ENCODE assay signal across 21 mouse cellular contexts in the genomic region with DNA sequence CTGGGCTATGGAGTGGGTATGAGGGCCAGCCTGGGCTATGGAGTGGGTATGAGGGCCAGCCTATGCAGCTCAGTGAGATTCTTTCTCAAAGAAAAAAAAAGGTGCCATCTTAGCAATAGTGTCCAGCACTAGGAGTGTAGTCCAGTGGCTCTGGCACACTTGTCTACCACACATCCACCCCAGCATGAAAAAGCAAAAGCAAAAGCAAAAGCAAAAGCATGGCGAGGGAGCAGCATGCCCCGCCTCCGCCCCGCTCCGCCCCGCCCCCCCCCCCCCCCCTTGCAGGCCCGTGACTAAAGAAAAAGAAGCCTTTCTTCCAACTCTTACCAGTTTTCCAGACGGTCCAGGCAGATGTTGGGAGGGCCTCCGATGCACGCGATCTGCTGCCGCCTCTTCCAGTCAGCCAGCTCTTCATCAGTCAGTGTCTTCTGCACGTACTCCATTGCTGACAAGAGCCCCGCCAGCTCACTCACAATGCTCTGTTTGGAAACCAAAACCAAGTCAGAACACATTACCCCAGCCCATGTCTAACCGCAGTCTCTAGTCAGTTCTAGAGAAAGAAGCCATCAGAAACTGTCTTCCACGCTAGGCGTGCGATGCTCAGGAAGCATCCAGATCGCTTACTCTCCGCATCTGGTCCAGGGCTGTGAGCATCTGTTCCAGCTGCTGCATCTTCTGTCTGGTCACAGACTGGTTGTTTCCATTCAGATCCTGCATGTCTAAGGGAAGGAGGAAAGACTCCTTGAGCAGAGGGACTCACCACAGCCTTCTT. TPM values are rescaled to one million over a fixed set of nuclear protein-coding genes. Genes with fewer than 3 reads are reported as not detected.
DNase-seq lines count a peak whose midpoint lies in the region; ATAC-seq and TF ChIP-seq lines count a peak whose summit lies in the region.
"Had no signal": no experiment of that assay in that cellular context is flagged by ENCODE, and none has a peak within 500 bp of the region (broad histone marks: within the 10 kb centered on the region; RNA-seq: fewer than 3 reads in every experiment).

No protein-coding gene starts in this region.

- 64% methylated on average over 19 of the region's 20 CpGs for WGBS in embryonic facial prominence, embryonic 15.5 days
- WGBS in embryonic facial prominence, embryonic 10.5 days: 69% methylated on average over 19 of the region's 20 CpGs
- 73% methylated on average over 20 of the region's 20 CpGs for WGBS in bone marrow, adult 2 months
- WGBS in forebrain, embryonic 15.5 days: 81% methylated on average over 14 of the region's 20 CpGs

- no peak overlapping the region for H3K4me2 ChIP-seq in embryonic facial prominence, embryonic 15.5 days (replicated peaks)
- no peak overlapping the region for H3K4me2 ChIP-seq in forebrain, embryonic 15.5 days (replicated peaks)
- H3K4me2 ChIP-seq: heart, embryonic 15.5 days; hindbrain, embryonic 12.5 days; limb, embryonic 12.5 days had no signal

- H3K27ac ChIP-seq in embryonic facial prominence, embryonic 15.5 days (replicated peaks): peak overlapping the region; percentile 22; the same call in 1 of the 2 replicates
- H3K27ac ChIP-seq in embryonic facial prominence, embryonic 10.5 days (replicated peaks): no peak overlapping the region
- no peak overlapping the region for H3K27ac ChIP-seq in bone marrow, adult 2 months (ENCODE audit: control insufficient read depth, insufficient read depth, low read depth, low read length, poor library complexity)
- H3K27ac ChIP-seq in forebrain, embryonic 15.5 days (replicated peaks): no peak overlapping the region
- H3K27ac ChIP-seq in layer of hippocampus, adult 2 months: no peak overlapping the region
- H3K27ac ChIP-seq: heart, embryonic 15.5 days; hindbrain, embryonic 12.5 days; kidney, postnatal 0 days; left cerebral cortex, adult 2 months; limb, embryonic 12.5 days; liver, embryonic 14.5 days had no signal

- H3K4me1 ChIP-seq in embryonic facial prominence, embryonic 15.5 days: 0 out of 2 replicates have a peak, but pooled peaks cover 4% of the 10 kb centered on the region
- H3K4me1 ChIP-seq in embryonic facial prominence, embryonic 10.5 days: no peaks in the 10 kb centered on the region
- no peaks in the 10 kb centered on the region for H3K4me1 ChIP-seq in bone marrow, adult 2 months (ENCODE audit: control insufficient read depth, insufficient read depth, low read length)
- no peaks in the 10 kb centered on the region for H3K4me1 ChIP-seq in forebrain, embryonic 15.5 days
- H3K4me1 ChIP-seq: heart, embryonic 15.5 days; hindbrain, embryonic 12.5 days; limb, embryonic 12.5 days had no signal

- H3K27me3 ChIP-seq in embryonic facial prominence, embryonic 15.5 days: no peaks in the 10 kb centered on the region
- no peaks in the 10 kb centered on the region for H3K27me3 ChIP-seq in embryonic facial prominence, embryonic 10.5 days (replicated peaks; ENCODE audit: low read depth, poor library complexity, severe bottlenecking)
- H3K27me3 ChIP-seq in forebrain, embryonic 15.5 days: no peaks in the 10 kb centered on the region
- H3K27me3 ChIP-seq: heart, embryonic 15.5 days; hindbrain, embryonic 12.5 days; limb, embryonic 12.5 days had no signal

- H3K9ac ChIP-seq in embryonic facial prominence, embryonic 15.5 days: no peak overlapping the region
- H3K9ac ChIP-seq in forebrain, embryonic 15.5 days (replicated peaks): no peak overlapping the region
- H3K9ac ChIP-seq: heart, embryonic 15.5 days; hindbrain, embryonic 12.5 days; limb, embryonic 12.5 days; liver, embryonic 14.5 days had no signal

- H3K9me3 ChIP-seq in embryonic facial prominence, embryonic 15.5 days (replicated peaks): no peaks in the 10 kb centered on the region
- H3K9me3 ChIP-seq in embryonic facial prominence, embryonic 10.5 days: peaks cover 5% of the 10 kb centered on the region; the same call in 1 of the 2 replicates
- no peaks in the 10 kb centered on the region for H3K9me3 ChIP-seq in forebrain, embryonic 15.5 days
- H3K9me3 ChIP-seq: heart, embryonic 15.5 days; hindbrain, embryonic 12.5 days had no signal

- TF ChIP-seq POLR2A in bone marrow, adult 2 months (IDR thresholded peaks at IDR 0.05; ENCODE audit: borderline replicate concordance, control insufficient read depth, low read depth, low read length): no peak

- no peak overlapping the region for H3K4me3 ChIP-seq in embryonic facial prominence, embryonic 15.5 days (replicated peaks)
- H3K4me3 ChIP-seq in embryonic facial prominence, embryonic 10.5 days: no peak overlapping the region
- H3K4me3 ChIP-seq in bone marrow, adult 2 months (replicated peaks; ENCODE audit: control insufficient read depth, low read depth, low read length): peak overlapping the region; percentile 35
- H3K4me3 ChIP-seq in forebrain, embryonic 15.5 days: no peak overlapping the region
- no peak overlapping the region for H3K4me3 ChIP-seq in layer of hippocampus, adult 2 months
- H3K4me3 ChIP-seq: heart, embryonic 15.5 days; hindbrain, embryonic 12.5 days; left cerebral cortex, adult 2 months; limb, embryonic 12.5 days had no signal

- no peak; the same call in 1 of the 2 replicates for ATAC-seq in embryonic facial prominence, embryonic 15.5 days (ENCODE audit: insufficient number of reproducible peaks, low FRiP score, low TSS enrichment, low read depth)
- ATAC-seq in megakaryocyte progenitor cell, adult 5-6 weeks (replicated peaks; ENCODE audit: poor library complexity): peak; percentile 66
- no peak for ATAC-seq in forebrain, embryonic 15.5 days (replicated peaks)
- ATAC-seq: forebrain, embryonic 16.5 days; lung, postnatal 0 days had no signal

- no peak for DNase-seq in embryonic facial prominence, embryonic 10.5 days (ENCODE audit: low spot score)
- DNase-seq in CD4-positive helper T cell, adult 2 months (ENCODE audit: low read depth, low spot score): peak; percentile 84
- no peak for DNase-seq in testis, postnatal 14 days (ENCODE audit: low spot score)
- no peak for DNase-seq in layer of hippocampus, adult 2 months (ENCODE audit: low spot score in 2 of 2)
- DNase-seq: adrenal gland, adult 8-10 months; cerebellum, adult 8-10 months; heart, adult 18-20 months; kidney, adult 11 months; thymus, adult 18-20 months had no signal

- no peak for TF ChIP-seq CTCF in bone marrow, adult 2 months (IDR thresholded peaks at IDR 0.05; ENCODE audit: control insufficient read depth, insufficient read depth, low read length)
- TF ChIP-seq CTCF in layer of hippocampus, adult 2 months (conservative IDR thresholded peaks at IDR 0.05): no peak

- peaks cover 71% of the 10 kb centered on the region for H3K36me3 ChIP-seq in embryonic facial prominence, embryonic 15.5 days
- H3K36me3 ChIP-seq in embryonic facial prominence, embryonic 10.5 days (replicated peaks): peaks cover 53% of the 10 kb centered on the region
- H3K36me3 ChIP-seq in forebrain, embryonic 15.5 days: peaks cover 18% of the 10 kb centered on the region

RNA-seq across cellular contexts. Expression of a gene that starts 34.6 kb away (rescaled TPM):
- polyA plus RNA-seq in embryonic facial prominence, embryonic 15.5 days (2015; fragmentation: Nextera tagmentation; extraction: Ambion mirVana): 75.6 and 79.3 TPM in 2 replicates
- polyA plus RNA-seq in embryonic facial prominence, embryonic 10.5 days (2016; fragmentation: Nextera tagmentation; extraction: Ambion mirVana): 22.5 and 22.8 TPM in 2 replicates
- polyA plus RNA-seq in bone marrow, adult 2 months (2011; ENCODE audit: insufficient read depth, insufficient read length, low replicate concordance, missing spikeins): 21.4 and 60.0 TPM in 2 replicates
- 38.3 and 38.6 TPM in 2 replicates for total RNA-seq in megakaryocyte progenitor cell, adult 5-6 weeks (2015)
- 78.6 and 85.3 TPM in 2 replicates for total RNA-seq in megakaryocyte progenitor cell, adult 5-6 weeks (2017)
- 31.1 and 32.3 TPM in 2 replicates for polyA plus RNA-seq in forebrain, embryonic 15.5 days (2015; fragmentation: Nextera tagmentation; extraction: Ambion mirVana)
- total RNA-seq in layer of hippocampus, adult 2 months (2021): 10 to 100 TPM; 39.5 to 42.3 TPM

RNA-seq across cellular contexts. Expression of a gene that starts 45.6 kb away (rescaled TPM):
- polyA plus RNA-seq in embryonic facial prominence, embryonic 15.5 days (2015; fragmentation: Nextera tagmentation; extraction: Ambion mirVana): 9.7 and 10.4 TPM in 2 replicates
- 1.7 and 1.9 TPM in 2 replicates for polyA plus RNA-seq in embryonic facial prominence, embryonic 10.5 days (2016; fragmentation: Nextera tagmentation; extraction: Ambion mirVana)
- 8.6 and 16.5 TPM in 2 replicates for polyA plus RNA-seq in bone marrow, adult 2 months (2011; ENCODE audit: insufficient read depth, insufficient read length, low replicate concordance, missing spikeins)
- total RNA-seq in megakaryocyte progenitor cell, adult 5-6 weeks (2015): 25.3 and 31.0 TPM in 2 replicates
- 31.5 and 32.4 TPM in 2 replicates for total RNA-seq in megakaryocyte progenitor cell, adult 5-6 weeks (2017)
- 0.71 and 1.0 TPM in 2 replicates for polyA plus RNA-seq in forebrain, embryonic 15.5 days (2015; fragmentation: Nextera tagmentation; extraction: Ambion mirVana)
- 1 to 10 TPM; 1.7 to 2.0 TPM for total RNA-seq in layer of hippocampus, adult 2 months (2021)

RNA-seq across cellular contexts. Expression of a gene that starts 54.2 kb away (rescaled TPM):
- polyA plus RNA-seq in embryonic facial prominence, embryonic 15.5 days (2015; fragmentation: Nextera tagmentation; extraction: Ambion mirVana): 24.9 and 25.3 TPM in 2 replicates
- polyA plus RNA-seq in embryonic facial prominence, embryonic 10.5 days (2016; fragmentation: Nextera tagmentation; extraction: Ambion mirVana): 14.4 and 14.9 TPM in 2 replicates
- polyA plus RNA-seq in bone marrow, adult 2 months (2011; ENCODE audit: insufficient read depth, insufficient read length, low replicate concordance, missing spikeins): 10.7 and 14.5 TPM in 2 replicates
- 31.1 and 32.2 TPM in 2 replicates for total RNA-seq in megakaryocyte progenitor cell, adult 5-6 weeks (2015)
- total RNA-seq in megakaryocyte progenitor cell, adult 5-6 weeks (2017): 29.4 and 37.2 TPM in 2 replicates
- 11.4 and 13.3 TPM in 2 replicates for polyA plus RNA-seq in forebrain, embryonic 15.5 days (2015; fragmentation: Nextera tagmentation; extraction: Ambion mirVana)
- 10 to 100 TPM; 11.6 to 13.8 TPM for total RNA-seq in layer of hippocampus, adult 2 months (2021)
